Mouse (Mus musculus) intestine, embryonic 14.5 days (tissue): ENCODE results near the gene Iqcd. TPM values are rescaled to one million over a fixed set of nuclear protein-coding genes. Genes with fewer than 3 reads are reported as not detected.
A peak's percentile ranks its signal among the peaks of the same experiment; 100 is the strongest.

ENCODE experiments used
- ATAC-seq: fragments of 200-750 bp; cut with Nextera tagmentation; replicated peaks from 2 replicates; pipeline ENCODE4 v1.8.0; 2017; ENCODE audit warnings: low read depth, moderate number of reproducible peaks, moderate TSS enrichment, moderate library complexity; ENCODE audit not compliant: low FRiP score, low TSS enrichment
- DNase-seq: peaks from one replicate; pipeline ENCODE4 v3.0.0-alpha.2; 2018; ENCODE audit warnings: low spot score
- H3K27ac ChIP-seq: fragments of 300-500 bp; sonication (generic); 2 replicates; pipeline ENCODE4 v1.5.1; 2014; ENCODE audit warnings: low read depth, mild to moderate bottlenecking, control low read depth
- H3K27me3 ChIP-seq: fragments of 300-500 bp; sonication (generic); replicated peaks from 2 replicates; pipeline ENCODE4 v1.6.1; 2014; ENCODE audit warnings: low read length, control low read depth; ENCODE audit not compliant: control insufficient read depth, insufficient read depth
- H3K36me3 ChIP-seq: fragments of 300-500 bp; sonication (generic); 2 replicates; pipeline ENCODE4 v1.6.1; 2014; ENCODE audit warnings: low read length, control low read depth; ENCODE audit not compliant: control insufficient read depth, insufficient read depth
- H3K4me1 ChIP-seq: fragments of 300-500 bp; sonication (generic); replicated peaks from 2 replicates; pipeline ENCODE4 v1.6.1; 2014; ENCODE audit warnings: low read length, control low read depth, mixed read lengths; ENCODE audit not compliant: control insufficient read depth, insufficient read depth
- H3K4me2 ChIP-seq: fragments of 300-500 bp; sonication (generic); 2 replicates; pipeline ENCODE4 v1.6.1; 2014; ENCODE audit warnings: low read length
- H3K4me3 ChIP-seq: fragments of 300-500 bp; sonication (generic); 2 replicates; pipeline ENCODE4 v1.5.1; 2014; ENCODE audit warnings: low read depth, low read length, control low read depth, mixed read lengths
- H3K9ac ChIP-seq: fragments of 300-500 bp; sonication (generic); 2 replicates; pipeline ENCODE4 v1.6.1; 2014; ENCODE audit warnings: mild to moderate bottlenecking, low read length
- H3K9me3 ChIP-seq: fragments of 300-500 bp; sonication (generic); 2 replicates; pipeline ENCODE4 v1.6.1; 2016; ENCODE audit warnings: low read length, control low read depth; ENCODE audit not compliant: control insufficient read depth
- WGBS: fragments of 180-500 bp; shearing (Covaris S2); extraction: QIAGEN DNeasy Blood & Tissue Kit; methylation state at CpG from one replicate; pipeline ENCODE4 v1.1.7; 2014; 5-methylcytosine and 5-hydroxymethylcytosine counted together
- polyA plus RNA-seq: library from polyadenylated mRNA; unstranded; fragments of >200 nt; fragmentation: Nextera tagmentation; extraction: Ambion mirVana; gene quantifications from 2 replicates; pipeline ENCODE4 v1.2.1, GENCODE M21; 2014

Gene Iqcd
- polyA plus RNA-seq, 1 experiment from 2014 or later: 0.24 TPM

- peak overlapping the region; percentile 41 for H3K4me2 ChIP-seq
Measured at GRCm38 (mm10) chr5:120560616-120561311, 28.1 kb upstream of the Iqcd start.

DNA sequence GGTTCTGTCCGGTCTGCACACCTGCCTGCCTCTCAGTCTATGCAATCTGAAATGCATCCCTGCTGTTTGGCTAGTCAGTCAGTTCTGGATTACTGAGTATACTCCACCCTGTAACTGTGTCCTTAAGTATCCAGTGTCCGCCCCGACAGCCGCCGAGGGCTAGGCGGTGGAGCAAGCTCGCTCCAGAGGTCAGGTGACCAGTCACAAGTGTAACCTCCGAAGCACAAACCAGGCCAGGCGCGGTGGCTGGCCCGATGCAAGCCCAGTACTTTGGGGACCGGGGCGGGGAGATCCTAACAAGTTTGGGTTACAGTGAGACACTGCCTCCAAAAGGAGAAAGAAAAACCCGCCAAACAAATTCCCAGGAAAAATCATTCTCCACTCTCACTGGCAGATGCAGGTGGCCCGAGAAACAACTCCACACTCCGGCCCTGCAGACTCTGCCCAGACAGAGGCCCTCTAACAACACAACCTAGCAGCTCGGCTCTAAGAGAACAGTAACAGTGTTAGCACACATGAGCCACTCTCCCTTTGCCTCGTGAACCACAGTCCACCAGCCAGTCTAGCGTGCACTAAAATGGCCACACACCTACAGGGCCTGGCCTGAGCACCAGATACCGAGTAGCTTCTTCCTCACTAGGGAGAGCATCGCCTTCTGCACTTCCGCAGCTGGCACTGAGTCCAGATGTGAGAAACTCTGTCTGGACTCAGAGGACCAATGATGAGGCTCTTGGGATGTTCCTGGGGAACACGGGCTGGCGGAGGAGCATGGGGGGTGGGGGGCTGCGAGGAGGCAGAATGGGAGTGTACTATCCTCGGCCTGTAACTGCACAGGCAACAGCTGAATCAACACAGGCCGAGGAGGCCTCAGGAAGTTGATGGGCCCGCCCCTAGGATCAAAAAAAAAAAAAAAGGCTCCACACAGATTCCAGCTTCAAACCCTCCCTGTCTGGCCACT is 25.6 kb upstream of the Iqcd start:
- Histone ChIP-seq H3K27ac (peak overlapping the region; percentile 90), H3K4me2 (peak overlapping the region; percentile 28), H3K4me3 (no peak overlapping the region), H3K4me1 (peaks cover 76% of the 10 kb centered on the region), H3K36me3 (no peaks in the 10 kb centered on the region), H3K9ac (no peak overlapping the region), H3K9me3 (no peaks in the 10 kb centered on the region), H3K27me3 (no peaks in the 10 kb centered on the region)
- peak; percentile 68 for ATAC-seq
- 31% methylated on average over 28 of the region's 28 CpGs for whole genome bisulfite sequencing
- DNase-seq: peak; percentile 79

More at GRCm38 (mm10) chr5:120560616-120561311, 28.1 kb upstream of the Iqcd start:
- 4% methylated on average over 16 of the region's 16 CpGs for WGBS
- peaks cover 15% of the 10 kb centered on the region for H3K36me3 ChIP-seq
- peaks cover 52% of the 10 kb centered on the region for H3K4me1 ChIP-seq
- peak overlapping the region; percentile 13; the same call in 1 of the 2 replicates for H3K9ac ChIP-seq
- DNase-seq (peak; percentile 75), ATAC-seq (peak; percentile 48)
- peak overlapping the region; percentile 64 for H3K27ac ChIP-seq
- H3K9me3 ChIP-seq: no peaks in the 10 kb centered on the region
- H3K27me3 ChIP-seq: no peaks in the 10 kb centered on the region
- 0 out of 2 replicates have a peak overlapping the region, but pooled peaks have one; percentile 4 for H3K4me3 ChIP-seq

GRCm38 (mm10) chr5:120563914-120564311 is 24.9 kb upstream of the Iqcd start:
- Histone ChIP-seq H3K4me2 (no peak overlapping the region), H3K27me3 (no peaks in the 10 kb centered on the region), H3K27ac (peak overlapping the region; percentile 90), H3K4me3 (no peak overlapping the region), H3K9ac (no peak overlapping the region), H3K4me1 (peaks cover 81% of the 10 kb centered on the region), H3K9me3 (no peaks in the 10 kb centered on the region), H3K36me3 (no peaks in the 10 kb centered on the region)
- 14% methylated on average over 4 of the region's 4 CpGs for WGBS
- peak; percentile 59 for DNase-seq
- ATAC-seq: no peak; the same call in 1 of the 2 replicates

DNA sequence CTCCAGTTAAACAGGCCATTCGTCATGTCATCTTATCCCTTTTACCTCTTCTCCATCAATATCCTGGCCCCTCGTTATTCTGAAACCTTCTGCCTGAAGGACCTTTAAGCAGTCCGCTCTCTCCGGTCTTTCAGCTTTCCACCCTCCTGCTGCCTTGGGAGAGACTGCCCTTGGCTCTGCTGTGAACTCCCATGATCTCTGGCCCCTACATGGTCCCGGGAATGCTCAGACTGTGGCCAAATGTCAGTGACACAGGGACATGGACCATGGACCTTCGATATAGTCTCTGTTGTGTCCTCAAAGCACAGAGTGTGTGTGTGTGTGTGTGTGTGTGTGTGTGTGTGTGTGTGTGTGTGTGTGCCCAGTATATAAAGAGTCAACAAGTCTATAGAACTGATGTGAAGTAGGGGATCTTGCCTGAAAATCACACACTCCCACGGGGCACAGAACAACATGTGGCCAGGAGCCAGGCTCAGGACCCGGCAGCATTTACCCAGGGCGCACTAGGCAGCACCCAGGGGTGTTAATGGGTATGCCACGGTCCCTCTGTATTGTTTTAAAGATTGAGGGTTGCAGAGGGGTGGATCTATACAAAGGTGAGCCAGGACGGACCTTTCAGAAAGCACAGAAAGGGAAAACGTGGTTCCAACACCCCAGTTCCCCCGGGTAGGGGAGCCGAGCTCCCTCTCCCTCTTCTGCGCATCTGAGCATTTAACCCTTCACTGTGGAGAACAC is 23.5 kb upstream of the Iqcd start:
- DNase-seq (no peak), ATAC-seq (no peak)
- H3K4me3 ChIP-seq: no peak overlapping the region
- peak overlapping the region; percentile 22; the same call in 1 of the 2 replicates for H3K9ac ChIP-seq
- H3K4me2 ChIP-seq: no peak overlapping the region
- no peaks in the 10 kb centered on the region for H3K36me3 ChIP-seq
- no peaks in the 10 kb centered on the region for H3K9me3 ChIP-seq
- WGBS: 41% methylated on average over 15 of the region's 15 CpGs
- H3K27ac ChIP-seq: peak overlapping the region; percentile 57; the same call in 1 of the 2 replicates
- H3K4me1 ChIP-seq: peaks cover 83% of the 10 kb centered on the region
- H3K27me3 ChIP-seq: no peaks in the 10 kb centered on the region

GRCm38 (mm10) chr5:120566101-120566500 is 22.7 kb upstream of the Iqcd start:
- Histone ChIP-seq H3K36me3 (no peaks in the 10 kb centered on the region), H3K4me1 (peaks cover 83% of the 10 kb centered on the region), H3K27me3 (no peaks in the 10 kb centered on the region), H3K9ac (peak overlapping the region; percentile 22; the same call in 1 of the 2 replicates), H3K4me3 (no peak overlapping the region), H3K27ac (peak overlapping the region; percentile 62; the same call in 1 of the 2 replicates), H3K9me3 (no peaks in the 10 kb centered on the region), H3K4me2 (no peak overlapping the region)
- ATAC-seq (no peak), DNase-seq (no peak)
- 65% methylated on average over 5 of the region's 5 CpGs for WGBS

GRCm38 (mm10) chr5:120566681-120567252 is 22.0 kb upstream of the Iqcd start:
- Histone ChIP-seq H3K4me1 (peaks cover 85% of the 10 kb centered on the region), H3K4me2 (no peak overlapping the region), H3K27ac (peak overlapping the region; percentile 62), H3K9ac (no peak overlapping the region), H3K27me3 (no peaks in the 10 kb centered on the region), H3K36me3 (no peaks in the 10 kb centered on the region), H3K9me3 (no peaks in the 10 kb centered on the region), H3K4me3 (no peak overlapping the region)
- ATAC-seq: no peak
- DNase-seq: no peak
- WGBS: 60% methylated on average over 9 of the region's 9 CpGs

DNA sequence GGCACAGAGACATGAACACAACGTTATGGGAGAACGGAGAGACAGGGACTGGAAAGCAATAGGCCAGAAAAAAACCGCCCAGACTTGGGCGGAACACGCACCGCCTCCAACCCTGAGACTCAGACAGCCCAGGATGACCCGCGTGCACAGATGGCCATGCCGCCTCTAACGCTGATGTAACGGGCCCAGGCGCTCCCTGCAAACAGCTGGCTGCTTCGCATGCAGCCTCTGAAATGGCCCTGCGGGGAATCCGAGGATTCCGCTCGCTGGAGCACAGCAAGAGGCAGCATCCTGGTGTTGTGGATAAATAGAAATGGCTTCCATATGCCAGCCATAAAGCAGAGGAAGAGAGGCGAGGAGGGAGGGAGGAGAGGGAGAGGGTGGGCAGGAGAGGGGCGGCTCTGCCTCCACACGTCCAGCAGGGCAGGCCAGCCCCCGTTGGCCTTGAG is 21.5 kb upstream of the Iqcd start:
- H3K9ac ChIP-seq: no peak overlapping the region
- no peaks in the 10 kb centered on the region for H3K36me3 ChIP-seq
- ATAC-seq (no peak), DNase-seq (peak; percentile 71)
- H3K4me2 ChIP-seq: no peak overlapping the region
- H3K4me1 ChIP-seq: peaks cover 88% of the 10 kb centered on the region
- no peaks in the 10 kb centered on the region for H3K27me3 ChIP-seq
- H3K9me3 ChIP-seq: no peaks in the 10 kb centered on the region
- no peak overlapping the region for H3K4me3 ChIP-seq
- WGBS: 26% methylated on average over 21 of the region's 21 CpGs
- peak overlapping the region; percentile 62 for H3K27ac ChIP-seq

DNA sequence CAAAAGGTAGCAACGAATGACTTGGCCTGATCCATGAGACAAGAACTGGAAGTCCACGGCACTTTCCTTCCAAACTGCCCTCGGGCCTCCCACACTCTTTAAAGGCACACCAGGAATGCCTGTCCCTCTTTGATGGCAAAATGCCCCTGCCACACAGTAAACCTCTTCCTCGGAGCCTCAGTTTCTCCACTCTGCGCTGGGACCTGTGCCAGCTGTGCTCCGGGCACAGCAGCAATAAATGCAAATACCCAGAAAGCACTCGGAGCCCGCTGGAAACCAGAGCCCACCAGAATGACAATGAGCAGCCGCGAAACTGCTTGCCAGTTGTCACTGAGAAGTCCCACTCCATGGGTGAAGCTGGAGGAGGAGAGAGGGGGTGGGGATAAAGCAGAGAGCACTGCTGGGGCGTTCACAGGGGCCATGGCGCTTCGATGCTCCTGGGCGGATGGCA is 21.0 kb upstream of the Iqcd start:
- 47% methylated on average over 14 of the region's 14 CpGs for WGBS
- ATAC-seq (no peak), DNase-seq (no peak)
- Histone ChIP-seq H3K36me3 (no peaks in the 10 kb centered on the region), H3K9me3 (no peaks in the 10 kb centered on the region), H3K4me3 (no peak overlapping the region), H3K4me1 (peaks cover 86% of the 10 kb centered on the region), H3K27me3 (no peaks in the 10 kb centered on the region), H3K9ac (no peak overlapping the region), H3K4me2 (no peak overlapping the region), H3K27ac (peak overlapping the region; percentile 62)
